Mouse (Mus musculus): ENCODE results near the gene Pts. TPM values are rescaled to one million over a fixed set of nuclear protein-coding genes. Genes with fewer than 3 reads are reported as not detected.
A peak's percentile ranks its signal among the peaks of the same experiment; 100 is the strongest.

Pts gene
- polyA plus RNA-seq, 1 experiment = 29.4 TPM

DNA sequence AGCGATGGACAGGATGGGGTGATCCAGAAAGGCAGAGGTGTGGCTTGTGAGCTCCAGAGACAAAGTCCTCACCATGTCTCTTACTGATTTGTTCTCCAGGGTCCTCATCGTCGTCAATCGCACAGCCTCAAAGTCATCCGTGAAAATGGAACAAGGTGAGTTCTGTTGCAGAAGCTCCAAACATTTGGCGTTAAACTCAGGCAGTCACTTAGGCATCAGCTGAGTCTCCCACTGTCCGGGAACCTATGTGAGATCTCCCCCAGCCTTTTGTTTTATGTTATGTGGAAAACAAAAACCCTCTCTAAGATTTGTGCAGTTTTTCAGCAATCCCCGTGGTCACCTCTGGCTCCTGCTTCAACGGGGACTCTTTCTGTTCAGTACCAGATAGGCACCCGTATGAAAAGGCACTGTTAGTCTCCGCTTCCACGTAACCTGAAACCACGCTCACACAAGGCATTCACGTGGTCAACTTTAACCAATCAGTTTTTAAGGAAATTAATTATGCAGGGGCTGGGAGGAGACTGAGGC is 27.5 kb downstream of the Pts start:
- Histone ChIP-seq H3K36me3 (ENCODE audit: control insufficient read depth, insufficient read depth) (no peaks in the 10 kb centered on the region), H3K4me3 (peak overlapping the region; percentile 33), H3ac (ENCODE audit: control insufficient read depth, insufficient read length) (no peak overlapping the region), H3K79me2 (ENCODE audit: control insufficient read depth, insufficient read depth) (no peaks in the 10 kb centered on the region), H3K4me2 (ENCODE audit: low read depth) (peak overlapping the region; percentile 77), H3K27me3 (ENCODE audit: control insufficient read depth, insufficient read depth, insufficient read length) (no peaks in the 10 kb centered on the region)
- no peak for TF ChIP-seq MYOG (IDR thresholded peaks at IDR 0.05; ENCODE audit: control insufficient read depth in 1 of 3, insufficient read depth in 1 of 3, insufficient read length in 2 of 3, low read depth in 2 of 3)
- TF ChIP-seq USF1 (IDR thresholded peaks at IDR 0.05; ENCODE audit: low read depth) = peak; percentile 90
- peak; percentile 49 for TF ChIP-seq POLR2A (IDR thresholded peaks at IDR 0.05; ENCODE audit: insufficient read length, low read depth)
- TF ChIP-seq POLR2AphosphoS2 (IDR thresholded peaks at IDR 0.05; ENCODE audit: insufficient read length, low read depth) = peak; percentile 56
- TF ChIP-seq MAX (IDR thresholded peaks at IDR 0.05; ENCODE audit: low read depth) = no peak

DNA sequence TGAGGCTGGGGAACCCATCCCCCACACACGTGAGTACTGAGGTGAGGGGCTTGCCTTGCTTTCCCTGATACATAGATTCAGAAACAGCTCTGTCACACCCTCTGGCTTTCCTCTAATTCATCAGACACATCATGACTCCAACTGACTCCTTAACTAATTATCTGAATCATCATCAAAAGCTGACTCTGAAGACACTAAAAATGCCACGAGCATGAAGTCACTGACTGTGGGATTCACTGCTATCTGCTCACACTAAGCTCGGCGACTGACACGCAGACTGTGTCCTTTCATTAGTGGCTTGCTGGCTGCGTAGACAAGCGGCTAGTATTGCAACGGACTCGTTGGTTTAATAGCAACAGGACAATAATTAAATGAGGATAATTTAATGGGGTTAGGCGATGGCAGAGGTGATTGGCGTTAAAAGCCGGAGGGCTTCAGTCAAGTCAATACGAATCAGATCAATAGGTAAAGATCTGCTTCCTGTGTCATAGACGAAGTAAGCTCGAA is 28.0 kb downstream of the Pts start:
- Histone ChIP-seq H3K79me2 (ENCODE audit: control insufficient read depth, insufficient read depth) (no peaks in the 10 kb centered on the region), H3K36me3 (ENCODE audit: control insufficient read depth, insufficient read depth) (no peaks in the 10 kb centered on the region), H3K27me3 (ENCODE audit: control insufficient read depth, insufficient read depth, insufficient read length) (no peaks in the 10 kb centered on the region), H3K4me3 (peak overlapping the region; percentile 33), H3K4me2 (ENCODE audit: low read depth) (peak overlapping the region; percentile 77), H3ac (ENCODE audit: control insufficient read depth, insufficient read length) (no peak overlapping the region)
- TF ChIP-seq CEBPB (IDR thresholded peaks at IDR 0.05; ENCODE audit: insufficient read depth, poor library complexity, severe bottlenecking) = no peak
- TF ChIP-seq POLR2A (IDR thresholded peaks at IDR 0.05; ENCODE audit: insufficient read length, low read depth) = no peak
- no peak for TF ChIP-seq E2F4 (IDR thresholded peaks at IDR 0.05; ENCODE audit: insufficient read depth)
- TF ChIP-seq MAX (IDR thresholded peaks at IDR 0.05; ENCODE audit: low read depth) = no peak
- TF ChIP-seq SRF (IDR thresholded peaks at IDR 0.05; ENCODE audit: control insufficient read depth, insufficient read length, low read depth) = no peak
- no peak for TF ChIP-seq POLR2AphosphoS2 (IDR thresholded peaks at IDR 0.05; ENCODE audit: insufficient read length, low read depth)

DNA sequence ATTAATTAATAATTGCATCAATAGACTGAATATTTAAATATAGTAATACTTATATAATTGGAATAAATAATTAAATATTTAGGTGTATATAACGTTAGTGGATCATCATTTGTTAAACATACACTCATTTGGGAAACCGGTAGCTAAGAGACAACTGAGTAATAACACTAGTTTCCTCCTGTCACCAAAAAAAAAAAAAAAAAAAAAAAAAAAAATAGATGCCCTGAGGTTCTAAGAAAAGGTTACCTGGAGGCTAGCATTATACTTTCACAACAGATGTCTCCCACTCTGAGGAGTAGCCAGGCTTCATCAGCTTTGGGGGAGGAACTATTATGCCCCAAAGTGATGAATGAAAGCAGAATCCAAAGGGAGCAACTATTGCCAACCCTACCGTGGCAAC is 28.7 kb downstream of the Pts start:
- TF ChIP-seq TCF12 (IDR thresholded peaks at IDR 0.05; ENCODE audit: insufficient read depth, poor library complexity, severe bottlenecking) = no peak
- no peak for TF ChIP-seq POLR2AphosphoS2 (IDR thresholded peaks at IDR 0.05; ENCODE audit: insufficient read length, low read depth)
- Histone ChIP-seq H3ac (ENCODE audit: control insufficient read depth, insufficient read length) (no peak overlapping the region), H3K27me3 (ENCODE audit: control insufficient read depth, insufficient read depth, insufficient read length) (no peaks in the 10 kb centered on the region), H3K4me2 (ENCODE audit: low read depth) (peak overlapping the region; percentile 77), H3K4me3 (peak overlapping the region; percentile 33), H3K79me2 (ENCODE audit: control insufficient read depth, insufficient read depth) (no peaks in the 10 kb centered on the region), H3K36me3 (ENCODE audit: control insufficient read depth, insufficient read depth) (no peaks in the 10 kb centered on the region)

DNA sequence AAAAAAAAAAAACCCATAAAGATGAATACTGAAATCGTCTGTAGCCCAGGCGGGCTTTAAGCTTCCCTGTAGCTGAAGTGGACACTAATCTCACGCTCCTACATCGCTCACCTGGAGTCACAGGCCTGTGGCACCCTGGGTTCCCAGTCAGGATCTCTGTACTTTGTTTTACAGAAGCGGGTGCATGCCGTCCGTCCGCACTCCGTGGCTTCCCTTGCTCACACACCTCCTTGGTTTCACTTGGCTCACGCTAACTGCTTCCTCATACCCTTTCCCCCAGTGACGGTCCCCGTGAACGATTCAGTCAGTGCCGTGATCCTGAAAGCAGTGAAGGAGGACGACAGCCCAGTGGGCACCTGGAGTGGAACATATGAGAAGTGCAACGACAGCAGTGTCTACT is 29.7 kb downstream of the Pts start:
- no peaks in the 10 kb centered on the region for H3K27me3 ChIP-seq (ENCODE audit: control insufficient read depth, insufficient read depth, insufficient read length)
- H3K4me2 ChIP-seq (ENCODE audit: low read depth) = no peak overlapping the region
- no peaks in the 10 kb centered on the region for H3K79me2 ChIP-seq (ENCODE audit: control insufficient read depth, insufficient read depth)
- no peaks in the 10 kb centered on the region for H3K36me3 ChIP-seq (ENCODE audit: control insufficient read depth, insufficient read depth)
- no peak overlapping the region for H3ac ChIP-seq (ENCODE audit: control insufficient read depth, insufficient read length)
- TF ChIP-seq SRF (IDR thresholded peaks at IDR 0.05; ENCODE audit: control insufficient read depth, insufficient read length, low read depth) (no peak), CEBPB (IDR thresholded peaks at IDR 0.05; ENCODE audit: insufficient read depth, poor library complexity, severe bottlenecking) (no peak), REST (IDR thresholded peaks at IDR 0.05; ENCODE audit: insufficient read depth, insufficient read length) (no peak), TCF3 (IDR thresholded peaks at IDR 0.05; ENCODE audit: insufficient read length, low read depth) (no peak), TCF12 (IDR thresholded peaks at IDR 0.05; ENCODE audit: insufficient read depth, poor library complexity, severe bottlenecking) (no peak), E2F4 (IDR thresholded peaks at IDR 0.05; ENCODE audit: insufficient read depth) (no peak), MAX (IDR thresholded peaks at IDR 0.05; ENCODE audit: low read depth) (no peak), POLR2AphosphoS2 (IDR thresholded peaks at IDR 0.05; ENCODE audit: insufficient read length, low read depth) (no peak), USF1 (IDR thresholded peaks at IDR 0.05; ENCODE audit: low read depth) (no peak), MYOG (IDR thresholded peaks at IDR 0.05; ENCODE audit: control insufficient read depth in 1 of 3, insufficient read depth in 1 of 3, insufficient read length in 2 of 3, low read depth in 2 of 3) (no peak)
- H3K4me3 ChIP-seq = no peak overlapping the region

DNA sequence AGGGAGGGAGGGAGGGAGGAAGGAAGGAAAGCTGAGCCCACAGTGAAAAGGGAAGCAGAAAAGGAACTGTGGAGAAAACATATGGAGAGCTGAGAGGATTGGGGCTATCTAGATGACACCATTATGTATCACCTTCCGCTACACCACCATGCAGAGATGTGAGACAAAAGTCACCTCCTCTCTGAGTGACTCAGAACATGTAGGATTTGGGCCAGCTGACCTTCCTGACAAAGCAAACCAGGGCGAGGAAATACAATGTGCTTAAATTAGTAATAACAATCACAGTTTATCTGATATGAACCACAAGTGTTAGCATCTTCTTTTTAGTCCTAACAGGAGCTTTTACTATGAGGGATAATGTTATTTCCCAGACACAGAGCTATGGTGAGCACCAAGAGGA is 31.0 kb downstream of the Pts start:
- no peak overlapping the region for H3K4me3 ChIP-seq
- no peaks in the 10 kb centered on the region for H3K79me2 ChIP-seq (ENCODE audit: control insufficient read depth, insufficient read depth)
- H3K36me3 ChIP-seq (ENCODE audit: control insufficient read depth, insufficient read depth) = no peaks in the 10 kb centered on the region
- no peak overlapping the region for H3ac ChIP-seq (ENCODE audit: control insufficient read depth, insufficient read length)
- H3K27me3 ChIP-seq (ENCODE audit: control insufficient read depth, insufficient read depth, insufficient read length) = no peaks in the 10 kb centered on the region
- peak overlapping the region; percentile 43 for H3K4me2 ChIP-seq (ENCODE audit: low read depth)
- TF ChIP-seq TCF12 (IDR thresholded peaks at IDR 0.05; ENCODE audit: insufficient read depth, poor library complexity, severe bottlenecking) (no peak), SRF (IDR thresholded peaks at IDR 0.05; ENCODE audit: control insufficient read depth, insufficient read length, low read depth) (no peak), USF1 (IDR thresholded peaks at IDR 0.05; ENCODE audit: low read depth) (no peak), MAX (IDR thresholded peaks at IDR 0.05; ENCODE audit: low read depth) (no peak), REST (IDR thresholded peaks at IDR 0.05; ENCODE audit: insufficient read depth, insufficient read length) (no peak), CEBPB (IDR thresholded peaks at IDR 0.05; ENCODE audit: insufficient read depth, poor library complexity, severe bottlenecking) (no peak), POLR2A (IDR thresholded peaks at IDR 0.05; ENCODE audit: insufficient read length, low read depth) (no peak), TCF3 (IDR thresholded peaks at IDR 0.05; ENCODE audit: insufficient read length, low read depth) (no peak), MYOG (IDR thresholded peaks at IDR 0.05; ENCODE audit: control insufficient read depth in 1 of 3, insufficient read depth in 1 of 3, insufficient read length in 2 of 3, low read depth in 2 of 3) (no peak), MYOD1 (IDR thresholded peaks at IDR 0.05; ENCODE audit: control insufficient read depth in 1 of 3, insufficient read length in 2 of 3, low read depth in 2 of 3) (no peak), E2F4 (IDR thresholded peaks at IDR 0.05; ENCODE audit: insufficient read depth) (no peak)

Data from myocyte (in vitro differentiated cells).